Mouse (Mus musculus): Measurements from ENCODE around the gene Mettl27. TPM values are rescaled to one million over a fixed set of nuclear protein-coding genes. Genes with fewer than 3 reads are reported as not detected.

Mettl27 gene
- polyA plus RNA-seq, 1 experiment from 2014 or later, result 30.6 TPM

- peak; percentile 37 for ATAC-seq (ENCODE audit: low read depth)
- Histone ChIP-seq H3K9me3 (ENCODE audit: control insufficient read depth, low read length) (no peaks in the 10 kb centered on the region), H3K27me3 (ENCODE audit: control insufficient read depth, insufficient read depth, low read depth, low read length) (no peaks in the 10 kb centered on the region), H3K9ac (ENCODE audit: low read length) (peak overlapping the region; percentile 17; the same call in 1 of the 2 replicates), H3K27ac (ENCODE audit: low read length) (peak overlapping the region; percentile 55), H3K4me2 (ENCODE audit: low read depth, low read length) (no peak overlapping the region), H3K4me1 (replicated peaks; ENCODE audit: control insufficient read depth, insufficient read depth, low read length) (peaks cover 22% of the 10 kb centered on the region), H3K36me3 (ENCODE audit: control insufficient read depth, insufficient read depth, low read length) (no peaks in the 10 kb centered on the region), H3K4me3 (ENCODE audit: low read length) (no peak overlapping the region)
- 25% methylated on average over 17 of the region's 17 CpGs for WGBS
These were observed 34.6 kb upstream of the Mettl27 start for GRCm38 (mm10) chr5:134897596-134897995.

- 28% methylated on average over 12 of the region's 12 CpGs for WGBS
- Histone ChIP-seq H3K4me1 (replicated peaks; ENCODE audit: control insufficient read depth, insufficient read depth, low read length) (peaks cover 15% of the 10 kb centered on the region), H3K9ac (ENCODE audit: low read length) (no peak overlapping the region), H3K9me3 (ENCODE audit: control insufficient read depth, low read length) (no peaks in the 10 kb centered on the region), H3K4me2 (ENCODE audit: low read depth, low read length) (no peak overlapping the region), H3K4me3 (ENCODE audit: low read length) (no peak overlapping the region), H3K27ac (ENCODE audit: low read length) (no peak overlapping the region), H3K27me3 (ENCODE audit: control insufficient read depth, insufficient read depth, low read depth, low read length) (no peaks in the 10 kb centered on the region), H3K36me3 (ENCODE audit: control insufficient read depth, insufficient read depth, low read length) (no peaks in the 10 kb centered on the region)
- peak; percentile 54 for ATAC-seq (ENCODE audit: low read depth)
These were observed 31.0 kb upstream of the Mettl27 start for GRCm38 (mm10) chr5:134901012-134901643.

- Histone ChIP-seq H3K9ac (ENCODE audit: low read length) (no peak overlapping the region), H3K4me3 (ENCODE audit: low read length) (no peak overlapping the region), H3K9me3 (ENCODE audit: control insufficient read depth, low read length) (no peaks in the 10 kb centered on the region), H3K27ac (ENCODE audit: low read length) (no peak overlapping the region), H3K4me2 (ENCODE audit: low read depth, low read length) (no peak overlapping the region), H3K27me3 (ENCODE audit: control insufficient read depth, insufficient read depth, low read depth, low read length) (no peaks in the 10 kb centered on the region), H3K4me1 (replicated peaks; ENCODE audit: control insufficient read depth, insufficient read depth, low read length) (peaks cover 14% of the 10 kb centered on the region), H3K36me3 (ENCODE audit: control insufficient read depth, insufficient read depth, low read length) (no peaks in the 10 kb centered on the region)
- ATAC-seq (ENCODE audit: low read depth), result 0 out of 2 replicates have a peak, but pooled peaks have one; percentile 2
- WGBS, result 61% methylated on average over 8 of the region's 8 CpGs
These were observed 30.5 kb upstream of the Mettl27 start for GRCm38 (mm10) chr5:134901644-134902027.

GRCm38 (mm10) chr5:134906633-134907032, 25.5 kb upstream of the Mettl27 start, which contains the start of gene Tmem270:
TSS of gene Tmem270 (minus strand) at chr5:134906733.
- Histone ChIP-seq H3K9ac (ENCODE audit: low read length) (no peak within 1 kb of the TSS), H3K4me2 (ENCODE audit: low read depth, low read length) (no peak within 1 kb of the TSS), H3K27me3 (ENCODE audit: control insufficient read depth, insufficient read depth, low read depth, low read length) (no peaks in the 10 kb centered on the region), H3K4me1 (replicated peaks; ENCODE audit: control insufficient read depth, insufficient read depth, low read length) (no peaks in the 10 kb centered on the region), H3K27ac (ENCODE audit: low read length) (no peak within 1 kb of the TSS), H3K4me3 (ENCODE audit: low read length) (no peak within 1 kb of the TSS), H3K36me3 (ENCODE audit: control insufficient read depth, insufficient read depth, low read length) (no peaks in the 10 kb centered on the region), H3K9me3 (ENCODE audit: control insufficient read depth, low read length) (no peaks in the 10 kb centered on the region)
- WGBS, result 78% methylated on average over 6 of the region's 6 CpGs
- peak; percentile 16; the same call in 1 of the 2 replicates for ATAC-seq (ENCODE audit: low read depth)

- ATAC-seq (ENCODE audit: low read depth), result peak; percentile 86
- H3K9me3 ChIP-seq (ENCODE audit: control insufficient read depth, low read length), result no peaks in the 10 kb centered on the region
- WGBS, result under 1% methylated on average over 13 of the region's 13 CpGs
- H3K4me1 ChIP-seq (replicated peaks; ENCODE audit: control insufficient read depth, insufficient read depth, low read length), result no peaks in the 10 kb centered on the region
- no peaks in the 10 kb centered on the region for H3K36me3 ChIP-seq (ENCODE audit: control insufficient read depth, insufficient read depth, low read length)
- no peaks in the 10 kb centered on the region for H3K27me3 ChIP-seq (ENCODE audit: control insufficient read depth, insufficient read depth, low read depth, low read length)
- no peak overlapping the region for H3K27ac ChIP-seq (ENCODE audit: low read length)
- no peak overlapping the region for H3K4me2 ChIP-seq (ENCODE audit: low read depth, low read length)
- no peak overlapping the region for H3K4me3 ChIP-seq (ENCODE audit: low read length)
- no peak overlapping the region for H3K9ac ChIP-seq (ENCODE audit: low read length)
These were observed 25.0 kb upstream of the Mettl27 start for GRCm38 (mm10) chr5:134907135-134907534.

GRCm38 (mm10) chr5:134911901-134912300, 20.3 kb upstream of the Mettl27 start:
- H3K4me1 ChIP-seq (replicated peaks; ENCODE audit: control insufficient read depth, insufficient read depth, low read length), result no peaks in the 10 kb centered on the region
- ATAC-seq (ENCODE audit: low read depth), result no peak

GRCm38 (mm10) chr5:134913352-134913751, 18.8 kb upstream of the Mettl27 start:
- Histone ChIP-seq H3K9ac (ENCODE audit: low read length) (no peak overlapping the region), H3K27ac (ENCODE audit: low read length) (no peak overlapping the region), H3K27me3 (ENCODE audit: control insufficient read depth, insufficient read depth, low read depth, low read length) (no peaks in the 10 kb centered on the region), H3K9me3 (ENCODE audit: control insufficient read depth, low read length) (no peaks in the 10 kb centered on the region), H3K4me3 (ENCODE audit: low read length) (no peak overlapping the region), H3K36me3 (ENCODE audit: control insufficient read depth, insufficient read depth, low read length) (no peaks in the 10 kb centered on the region), H3K4me2 (ENCODE audit: low read depth, low read length) (no peak overlapping the region), H3K4me1 (replicated peaks; ENCODE audit: control insufficient read depth, insufficient read depth, low read length) (no peaks in the 10 kb centered on the region)
- no peak for ATAC-seq (ENCODE audit: low read depth)
- 76% methylated on average over 3 of the region's 3 CpGs for WGBS

More at GRCm38 (mm10) chr5:134911901-134912300, 20.3 kb upstream of the Mettl27 start:
- WGBS, result 80% methylated on average over 2 of the region's 2 CpGs
- no peaks in the 10 kb centered on the region for H3K27me3 ChIP-seq (ENCODE audit: control insufficient read depth, insufficient read depth, low read depth, low read length)
- no peaks in the 10 kb centered on the region for H3K36me3 ChIP-seq (ENCODE audit: control insufficient read depth, insufficient read depth, low read length)
- H3K9me3 ChIP-seq (ENCODE audit: control insufficient read depth, low read length), result no peaks in the 10 kb centered on the region
- H3K9ac ChIP-seq (ENCODE audit: low read length), result no peak overlapping the region
- H3K27ac ChIP-seq (ENCODE audit: low read length), result no peak overlapping the region
- H3K4me3 ChIP-seq (ENCODE audit: low read length), result no peak overlapping the region
- H3K4me2 ChIP-seq (ENCODE audit: low read depth, low read length), result no peak overlapping the region

- Histone ChIP-seq H3K4me3 (ENCODE audit: low read length) (no peak overlapping the region), H3K4me2 (ENCODE audit: low read depth, low read length) (no peak overlapping the region)
- ATAC-seq (ENCODE audit: low read depth), result no peak
These were observed 18.4 kb upstream of the Mettl27 start for GRCm38 (mm10) chr5:134913753-134914152.

GRCm38 (mm10) chr5:134914510-134914909, 17.7 kb upstream of the Mettl27 start:
- Histone ChIP-seq H3K9ac (ENCODE audit: low read length) (no peak overlapping the region), H3K4me3 (ENCODE audit: low read length) (no peak overlapping the region), H3K4me1 (replicated peaks; ENCODE audit: control insufficient read depth, insufficient read depth, low read length) (no peaks in the 10 kb centered on the region), H3K27ac (ENCODE audit: low read length) (no peak overlapping the region), H3K9me3 (ENCODE audit: control insufficient read depth, low read length) (no peaks in the 10 kb centered on the region), H3K4me2 (ENCODE audit: low read depth, low read length) (no peak overlapping the region), H3K27me3 (ENCODE audit: control insufficient read depth, insufficient read depth, low read depth, low read length) (no peaks in the 10 kb centered on the region), H3K36me3 (ENCODE audit: control insufficient read depth, insufficient read depth, low read length) (no peaks in the 10 kb centered on the region)
- WGBS, result 65% methylated on average over 8 of the region's 8 CpGs
- ATAC-seq (ENCODE audit: low read depth), result no peak

More at GRCm38 (mm10) chr5:134913753-134914152, 18.4 kb upstream of the Mettl27 start:
- Histone ChIP-seq H3K36me3 (ENCODE audit: control insufficient read depth, insufficient read depth, low read length) (no peaks in the 10 kb centered on the region), H3K27me3 (ENCODE audit: control insufficient read depth, insufficient read depth, low read depth, low read length) (no peaks in the 10 kb centered on the region), H3K4me1 (replicated peaks; ENCODE audit: control insufficient read depth, insufficient read depth, low read length) (no peaks in the 10 kb centered on the region), H3K9ac (ENCODE audit: low read length) (no peak overlapping the region), H3K27ac (ENCODE audit: low read length) (no peak overlapping the region), H3K9me3 (ENCODE audit: control insufficient read depth, low read length) (no peaks in the 10 kb centered on the region)
- WGBS, result 73% methylated on average over 4 of the region's 4 CpGs

All from lung, embryonic 16.5 days (tissue).